Mouse (Mus musculus): Measurements from ENCODE around the gene Flad1.
"Not testable (repeated sequence)": the region's sequence is repeated elsewhere in the genome, so short reads cannot be mapped to it uniquely, and the experiment has no call there.

Flad1 gene

DNA sequence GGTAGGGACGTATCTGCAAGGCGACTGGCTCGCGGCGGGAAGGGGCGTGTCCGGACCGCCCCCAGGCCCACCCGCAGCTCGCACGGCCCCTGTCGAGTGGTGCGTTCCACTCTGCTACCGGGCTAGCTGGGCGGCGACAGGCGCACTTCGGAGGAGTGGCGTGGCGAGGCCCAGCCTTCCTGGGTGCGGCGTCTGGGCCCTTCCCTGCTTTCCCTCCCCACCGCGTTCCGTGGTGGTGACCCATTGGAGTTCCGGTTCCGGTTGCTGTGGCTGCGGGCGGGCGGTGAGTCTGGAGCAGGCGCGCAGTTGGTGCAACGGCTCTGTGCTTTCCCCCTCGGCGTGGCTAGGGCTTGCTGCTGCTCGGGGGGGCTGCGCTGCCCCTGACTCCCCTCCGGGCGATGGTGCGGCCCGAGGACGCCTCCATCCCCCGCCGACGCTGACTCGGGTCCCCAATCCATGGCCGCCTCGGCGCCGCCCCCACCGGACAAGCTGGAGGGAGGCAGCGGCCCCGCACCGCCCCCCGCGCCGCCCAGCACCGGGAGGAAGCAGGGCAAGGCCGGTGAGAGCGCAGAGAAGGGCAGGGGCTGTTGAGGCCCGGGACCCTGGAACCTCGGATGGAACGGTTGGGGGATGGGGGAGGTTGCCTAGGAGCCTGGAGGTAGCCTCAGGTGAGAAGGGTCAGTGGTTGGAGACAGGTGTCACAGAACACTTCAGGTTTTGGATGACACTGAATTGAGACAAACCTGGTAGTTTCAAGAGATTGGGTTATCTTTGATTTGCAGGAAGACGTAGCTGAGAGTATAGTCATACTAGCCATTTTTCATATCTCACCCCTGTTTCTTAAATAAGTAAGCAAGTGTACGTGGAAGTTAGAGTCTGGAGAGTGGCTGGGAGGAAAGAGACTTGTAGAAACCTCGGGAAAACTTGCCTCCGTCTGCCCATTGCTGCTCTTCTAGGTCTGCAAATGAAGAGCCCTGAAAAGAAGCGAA is 18.8 kb upstream of the Flad1 start, which contains the start of gene Pygo2:
Pygo2 (plus strand) TSS at position 44 of the 989 bp plus-strand sequence.
- intact Hi-C loops (cut with DNase I), result no loop called here

DNA sequence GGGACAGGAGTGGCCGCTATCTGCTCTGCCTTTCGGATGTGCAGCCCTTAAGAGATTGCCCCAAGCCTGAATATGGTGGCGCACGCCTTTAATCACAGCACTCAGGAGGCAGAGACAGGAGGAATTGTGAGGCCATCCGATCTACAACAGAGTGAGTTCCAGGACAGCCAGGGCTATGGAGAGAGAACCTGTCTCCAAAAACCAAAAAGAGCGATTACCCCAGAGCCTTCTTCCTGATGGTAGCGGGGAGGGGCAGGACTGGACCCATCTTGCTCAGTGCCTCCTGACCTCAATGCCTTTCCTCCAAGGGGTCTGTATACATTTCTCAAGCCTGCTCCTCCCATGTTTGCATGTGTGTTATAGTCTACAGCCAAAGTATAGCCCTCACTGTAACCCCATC is 17.4 kb upstream of the Flad1 start:
- intact Hi-C loops (cut with DNase I), result not testable (repeated sequence)

DNA sequence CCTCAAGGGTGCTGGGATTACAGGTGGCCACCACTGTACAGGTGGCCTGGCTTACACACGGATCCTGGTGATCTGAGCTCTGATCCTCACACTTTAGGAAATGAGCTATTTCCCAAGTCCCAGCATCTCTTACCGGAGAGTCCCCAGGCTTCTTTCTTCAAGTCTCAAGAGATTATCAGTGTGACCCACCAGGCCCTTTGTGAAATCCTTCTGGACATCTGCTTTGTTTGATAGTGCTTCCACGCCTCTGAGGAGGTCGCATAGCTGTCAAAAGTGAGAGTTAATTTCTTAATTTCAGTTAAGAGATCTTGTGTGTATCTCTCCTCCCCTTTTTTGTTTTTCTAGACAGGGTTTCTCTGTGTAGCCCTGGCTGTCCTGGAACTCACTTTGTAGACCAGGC is 14.2 kb upstream of the Flad1 start:
- intact Hi-C loops (cut with DNase I), result no loop called here

DNA sequence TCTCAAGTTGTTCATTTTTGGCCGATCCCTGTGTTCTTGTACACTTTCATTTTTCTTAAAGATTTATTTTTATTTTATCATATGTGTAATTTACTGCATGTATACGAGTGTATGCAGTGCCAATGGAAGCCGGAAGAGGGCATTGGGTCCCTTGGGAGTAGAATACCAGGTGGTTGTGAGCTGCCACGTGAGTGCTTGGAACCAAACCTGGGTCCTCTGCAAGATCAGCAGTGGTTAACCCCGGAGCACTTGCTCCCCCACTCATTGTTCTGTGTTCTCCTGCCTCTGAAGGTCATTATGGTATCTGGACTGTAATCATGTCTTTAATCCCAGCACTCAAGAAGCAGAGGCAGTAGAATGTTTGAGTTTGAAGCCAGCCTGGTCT is 13.5 kb upstream of the Flad1 start:
- intact Hi-C loops (cut with DNase I), result no loop called here

DNA sequence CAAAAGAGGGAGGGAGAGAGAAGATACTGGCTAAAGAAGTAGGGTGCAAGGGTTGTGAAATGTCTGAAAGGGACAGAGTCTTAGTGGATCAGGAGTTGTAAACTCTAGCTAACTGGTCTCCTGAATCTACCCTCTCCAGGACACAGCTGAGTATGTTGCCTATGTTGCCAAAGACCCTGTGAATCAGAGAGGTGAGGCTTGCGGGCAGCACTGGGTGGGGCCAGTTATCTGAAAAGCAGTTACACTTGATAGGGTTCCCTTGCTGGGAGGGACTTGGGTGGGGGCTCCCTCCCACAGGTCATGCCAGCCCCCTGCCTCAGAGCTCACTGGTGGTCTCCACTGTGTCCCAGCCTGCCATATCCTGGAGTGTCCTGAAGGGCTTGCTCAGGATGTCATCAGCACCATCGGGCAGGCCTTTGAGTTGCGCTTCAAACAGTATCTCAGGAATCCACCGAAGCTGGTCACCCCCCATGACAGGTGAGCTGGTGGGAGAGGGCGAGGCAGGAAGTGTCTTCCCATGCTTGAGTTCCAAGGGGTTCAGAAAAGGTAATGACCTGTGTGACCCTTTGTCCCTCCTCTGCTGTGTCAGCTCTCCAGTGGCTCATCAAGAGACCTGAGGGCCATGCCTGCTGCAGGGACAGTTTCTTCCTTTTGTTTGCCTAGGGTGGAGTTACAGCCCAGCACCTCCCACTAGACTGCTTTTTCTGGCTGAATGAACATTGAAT is 12.9 kb upstream of the Flad1 start:
- intact Hi-C loops (cut with DNase I), result no loop called here

DNA sequence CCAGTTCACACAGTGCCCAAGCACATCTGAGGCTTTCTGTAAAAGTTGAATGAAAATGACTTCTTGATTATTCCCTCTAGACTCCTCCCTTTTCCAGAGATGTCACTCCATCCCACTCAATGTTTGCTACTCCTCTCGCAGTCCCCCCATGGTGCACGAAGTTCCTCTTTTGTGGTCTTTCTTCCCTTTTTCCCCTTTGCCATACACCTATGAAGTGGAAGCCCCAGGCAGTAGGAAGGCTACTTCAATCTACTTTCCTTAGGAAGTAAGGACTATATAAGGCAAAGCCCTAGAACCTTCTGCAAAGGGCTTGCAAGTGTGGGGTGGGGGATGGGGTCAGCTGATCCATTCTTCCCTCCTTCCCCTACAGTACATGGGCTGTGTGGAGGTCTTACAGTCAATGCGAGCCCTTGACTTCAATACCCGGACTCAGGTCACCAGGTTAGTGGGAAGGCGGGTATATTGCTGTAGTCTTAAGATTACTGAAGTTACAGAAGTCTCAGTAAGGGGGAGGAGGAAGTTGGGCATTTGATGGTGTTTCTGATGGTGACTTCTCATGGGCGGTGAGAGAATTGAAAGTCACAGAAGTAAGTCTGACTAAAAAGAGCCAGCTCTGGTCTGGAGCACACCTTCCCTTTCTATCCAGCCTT is 11.0 kb upstream of the Flad1 start:
- intact Hi-C loops (cut with DNase I), result no loop called here

DNA sequence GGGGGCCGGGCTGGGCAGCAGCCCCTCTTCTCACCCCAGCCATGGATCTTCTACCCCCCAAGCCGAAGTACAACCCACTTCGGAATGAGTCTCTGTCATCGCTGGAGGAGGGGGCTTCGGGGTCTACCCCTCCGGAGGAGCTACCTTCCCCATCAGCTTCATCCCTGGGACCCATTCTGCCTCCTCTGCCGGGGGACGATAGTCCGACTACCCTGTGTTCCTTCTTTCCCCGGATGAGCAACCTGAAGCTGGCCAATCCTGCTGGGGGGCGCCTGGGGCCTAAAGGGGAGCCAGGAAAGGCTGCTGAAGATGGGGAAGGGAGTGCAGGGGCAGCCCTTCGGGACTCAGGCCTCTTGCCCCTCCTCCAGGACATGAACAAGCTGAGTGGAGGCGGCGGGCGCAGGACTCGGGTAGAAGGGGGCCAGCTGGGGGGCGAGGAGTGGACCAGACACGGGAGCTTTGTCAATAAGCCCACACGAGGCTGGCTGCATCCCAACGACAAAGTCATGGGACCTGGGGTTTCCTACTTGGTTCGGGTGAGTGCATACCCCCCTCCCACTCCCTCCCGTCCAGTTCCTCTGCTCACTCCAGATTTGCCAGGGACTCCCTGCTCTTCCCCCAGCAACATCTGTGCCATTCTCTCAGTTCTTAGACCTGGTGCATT is 10.3 kb upstream of the Flad1 start:
- intact Hi-C loops (cut with DNase I), result no loop called here

DNA sequence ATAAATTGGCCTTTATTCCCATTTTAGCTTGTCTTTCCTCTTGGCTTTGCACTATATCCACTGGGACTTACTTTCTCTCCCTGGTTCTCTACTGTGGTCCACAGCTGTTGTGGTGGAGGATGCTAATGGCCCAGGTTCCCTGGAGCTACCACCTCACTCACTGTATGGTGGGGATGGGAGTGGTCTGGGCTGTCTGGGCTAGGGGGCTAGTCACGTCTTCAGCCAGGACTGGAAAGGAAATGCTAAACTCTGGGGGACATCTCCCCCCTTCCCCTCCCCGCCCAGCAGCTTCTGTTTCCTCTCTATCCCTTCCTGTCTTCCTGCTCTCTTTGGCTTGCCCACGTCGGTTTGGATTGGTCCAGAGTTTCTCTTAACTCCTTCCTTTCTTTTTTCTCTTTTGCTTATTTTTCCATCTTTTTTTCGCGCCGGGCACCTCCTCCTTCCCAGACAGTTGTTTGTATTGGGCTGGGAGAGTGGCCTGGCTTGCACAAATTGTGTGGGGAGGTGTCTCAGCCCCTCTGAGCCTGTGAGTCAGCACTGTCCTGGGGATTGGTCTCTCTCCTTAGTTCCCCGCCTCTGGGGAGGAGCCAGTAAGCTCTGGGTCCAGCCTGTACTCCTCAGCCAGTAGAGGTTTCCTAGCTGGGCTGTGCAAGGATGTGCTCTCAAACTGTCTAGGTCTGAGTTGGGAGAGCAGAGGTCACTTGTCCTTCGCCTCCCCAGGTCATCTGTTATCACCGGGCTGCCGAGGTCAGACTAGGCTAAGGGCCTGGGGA is 9.5 kb upstream of the Flad1 start:
- intact Hi-C loops (cut with DNase I), result no loop called here

DNA sequence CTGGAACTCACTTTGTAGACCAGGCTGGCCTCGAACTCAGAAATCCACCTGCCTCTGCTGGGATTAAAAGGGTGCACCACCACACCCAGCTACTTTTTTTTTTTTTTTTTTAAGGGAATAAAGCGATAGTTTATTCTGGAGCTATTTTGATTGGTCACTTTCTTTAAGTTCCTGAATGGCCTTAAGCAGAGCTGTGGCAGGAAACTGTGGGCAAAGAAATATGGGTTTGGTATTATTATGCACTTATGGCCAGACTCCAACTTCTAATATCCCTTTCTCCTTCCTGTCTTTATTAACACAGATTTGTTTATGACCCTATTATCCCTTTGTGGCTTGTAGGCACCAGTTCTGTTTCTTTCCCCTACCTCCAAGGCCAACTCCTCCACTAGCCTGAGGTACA is 8.8 kb upstream of the Flad1 start:
- intact Hi-C loops (cut with DNase I), result no loop called here

DNA sequence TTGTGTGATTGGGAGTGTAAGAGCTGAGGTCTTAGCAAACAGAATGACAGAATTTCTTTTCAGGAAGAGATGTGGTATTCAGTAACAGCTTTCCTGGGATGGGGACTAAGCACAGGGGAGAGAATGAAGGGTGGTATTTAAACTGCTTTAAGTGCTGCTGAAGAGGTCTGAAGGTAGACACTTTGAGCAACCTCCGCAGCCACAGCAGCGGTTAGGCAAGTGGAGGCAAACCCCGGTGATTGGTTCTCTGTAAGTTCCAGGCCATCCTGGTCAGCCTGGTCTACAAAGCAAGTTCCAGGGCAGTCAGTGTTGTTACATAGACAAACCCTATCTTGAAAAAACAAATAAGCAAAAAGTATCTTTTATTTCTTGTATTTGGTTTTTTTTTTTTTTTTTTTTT is 8.3 kb upstream of the Flad1 start:
- intact Hi-C loops (cut with DNase I), result no loop called here

DNA sequence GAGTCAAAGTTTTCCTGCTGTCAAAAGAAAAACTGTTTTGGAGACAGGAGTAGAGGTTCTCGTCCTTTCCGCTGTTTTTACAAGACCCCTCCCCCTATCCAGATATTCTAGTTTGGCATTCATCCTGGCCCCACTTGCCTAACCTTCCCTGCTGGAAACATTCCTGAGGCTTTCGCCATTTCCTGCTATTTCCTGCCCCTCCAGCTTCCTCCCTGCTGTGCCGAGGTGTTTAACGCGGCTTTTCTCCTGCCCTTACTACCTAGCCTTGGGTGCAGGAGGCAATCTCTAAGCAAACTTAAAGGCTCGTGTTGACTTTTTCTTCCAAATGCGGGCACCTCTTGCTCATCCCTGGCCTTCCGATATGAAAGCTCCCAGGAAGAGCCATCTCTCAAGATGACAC is 7.9 kb upstream of the Flad1 start:
- intact Hi-C loops (cut with DNase I), result no loop called here

DNA sequence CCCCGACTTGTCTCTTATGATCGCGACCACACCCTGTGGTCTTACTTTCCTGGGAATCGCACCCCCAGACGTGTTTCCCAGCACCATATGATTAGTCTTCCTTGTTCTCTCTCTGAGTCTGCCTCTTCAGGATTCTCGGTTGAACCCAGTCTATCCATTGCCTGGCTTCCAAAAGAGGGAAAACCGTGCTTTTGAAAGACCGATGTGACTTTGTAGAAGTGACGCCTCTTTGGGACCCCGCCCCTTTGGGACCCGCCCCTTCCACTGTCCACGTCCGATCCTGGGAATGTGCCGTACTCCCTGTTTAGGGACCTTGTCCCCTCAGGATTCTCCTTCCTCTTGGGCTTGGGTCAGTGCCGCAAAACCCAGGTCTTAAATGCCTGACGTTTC is 7.2 kb upstream of the Flad1 start:
- intact Hi-C loops (cut with DNase I), result no loop called here

DNA sequence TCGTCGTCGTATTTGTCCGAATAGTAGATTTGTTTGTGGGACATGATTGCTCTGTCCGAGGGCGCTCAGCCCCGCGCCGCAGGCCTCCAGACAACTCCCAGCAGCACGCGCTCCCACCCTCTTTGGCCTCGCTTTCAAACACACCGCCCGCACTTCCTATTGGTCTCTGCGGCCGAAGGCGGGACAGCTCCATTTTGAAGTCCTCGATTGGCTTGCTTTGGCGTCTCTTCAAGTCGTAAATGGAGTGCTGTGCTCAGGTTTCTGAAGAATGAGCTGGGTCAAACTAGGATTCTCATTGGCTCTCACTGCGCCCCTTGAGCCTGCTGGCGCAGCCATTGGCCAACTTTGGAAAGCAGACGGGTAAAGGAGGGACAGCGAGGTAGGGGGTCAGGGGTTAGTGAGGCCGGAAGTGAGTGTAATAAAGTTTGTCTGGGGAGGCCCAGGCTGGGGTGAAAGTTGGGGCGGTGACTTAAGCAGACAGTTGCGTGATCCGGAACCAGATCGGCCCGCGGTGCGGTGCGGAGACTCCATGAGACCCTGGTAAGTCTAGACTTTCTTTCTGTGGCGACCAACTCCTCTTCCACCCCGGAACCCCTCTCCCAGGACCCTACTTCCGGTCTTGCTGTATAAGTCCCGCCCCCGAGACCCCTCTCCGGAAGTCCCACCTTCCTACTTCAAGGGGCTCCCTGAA is 6.6 kb upstream of the Flad1 start, which contains the start of the genes Cks1b and Shc1:
Cks1b (minus strand) TSS at position 214 of the 691 bp plus-strand sequence.
Shc1 (plus strand) TSS at position 274 of the 691 bp plus-strand sequence.
- intact Hi-C loops (cut with DNase I), result no loop called here

DNA sequence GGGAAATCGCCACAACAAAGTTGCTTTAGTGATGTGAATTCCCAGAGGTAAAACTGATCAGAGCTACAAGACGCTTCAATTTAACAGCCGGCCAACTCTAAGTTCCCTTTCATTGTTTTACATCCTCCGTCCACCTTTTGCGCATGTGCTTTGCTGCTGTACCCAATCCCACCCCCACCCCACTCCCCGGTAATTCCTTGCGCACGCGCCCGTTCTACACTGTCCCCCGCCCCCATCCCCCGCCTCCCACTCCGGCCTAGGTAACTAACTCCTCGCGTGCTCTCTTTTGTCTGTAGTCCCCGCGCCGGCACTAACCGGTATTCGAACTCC is 6.1 kb upstream of the Flad1 start:
- intact Hi-C loops (cut with DNase I), result no loop called here

DNA sequence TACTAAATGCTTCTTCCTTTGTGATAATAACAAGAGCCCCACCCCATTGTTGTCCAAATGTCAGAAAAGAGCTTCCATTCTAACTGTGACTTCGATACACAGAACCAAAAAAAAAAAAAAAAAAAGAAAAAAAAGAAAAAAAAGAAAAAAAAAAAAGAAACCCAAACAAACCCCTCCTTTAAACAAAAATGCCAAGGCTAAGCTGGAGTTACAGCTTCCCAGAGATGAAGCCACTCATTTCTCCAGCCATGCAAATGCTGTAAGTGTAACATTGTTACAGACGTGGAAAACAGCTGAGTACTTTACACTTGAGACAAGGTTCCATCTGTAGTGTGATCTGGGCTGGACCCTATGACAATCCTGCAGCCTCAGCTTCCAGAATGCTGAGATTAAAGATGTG is 5.5 kb upstream of the Flad1 start:
- intact Hi-C loops (cut with DNase I), result no loop called here

DNA sequence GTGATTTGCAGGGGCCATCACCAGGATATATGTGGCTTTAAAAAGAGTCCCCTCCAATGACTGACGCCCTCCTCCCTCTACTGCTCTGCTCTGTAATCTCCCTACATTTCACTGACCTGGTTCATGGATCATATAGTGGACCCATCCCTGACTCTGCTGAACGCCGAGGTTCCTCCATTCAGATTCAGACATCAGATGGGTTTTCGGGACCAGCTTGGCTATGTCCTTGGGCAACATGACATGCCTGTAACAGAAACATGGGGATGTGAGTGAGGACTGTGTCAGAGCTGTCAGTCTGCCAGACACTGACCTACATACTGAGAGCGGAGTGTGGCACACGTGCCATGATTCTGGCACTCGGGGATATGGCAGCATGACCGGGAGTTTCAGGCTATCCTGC is 4.5 kb upstream of the Flad1 start:
- intact Hi-C loops (cut with DNase I), result no loop called here

DNA sequence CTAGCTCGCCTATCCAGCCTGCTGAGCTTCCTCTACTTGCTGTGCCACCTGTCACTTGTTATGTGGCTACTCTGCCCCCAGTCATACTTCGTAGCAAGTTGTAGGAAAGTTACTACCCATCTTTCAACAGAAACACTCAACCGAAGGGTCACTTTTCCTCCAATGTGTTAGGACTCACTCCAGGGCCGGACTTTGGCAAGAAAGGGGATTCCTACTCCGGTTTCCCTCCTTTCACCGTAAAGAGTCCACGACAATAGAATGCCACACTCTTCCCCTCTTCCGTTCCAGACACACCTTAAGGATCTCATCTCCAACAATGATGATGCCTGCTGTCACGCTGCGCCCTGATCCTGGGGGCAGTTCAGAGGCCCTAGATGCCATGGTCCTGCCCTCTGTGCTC is 806 bp downstream of the Flad1 start:
- intact Hi-C loops (cut with DNase I), result no loop called here

DNA sequence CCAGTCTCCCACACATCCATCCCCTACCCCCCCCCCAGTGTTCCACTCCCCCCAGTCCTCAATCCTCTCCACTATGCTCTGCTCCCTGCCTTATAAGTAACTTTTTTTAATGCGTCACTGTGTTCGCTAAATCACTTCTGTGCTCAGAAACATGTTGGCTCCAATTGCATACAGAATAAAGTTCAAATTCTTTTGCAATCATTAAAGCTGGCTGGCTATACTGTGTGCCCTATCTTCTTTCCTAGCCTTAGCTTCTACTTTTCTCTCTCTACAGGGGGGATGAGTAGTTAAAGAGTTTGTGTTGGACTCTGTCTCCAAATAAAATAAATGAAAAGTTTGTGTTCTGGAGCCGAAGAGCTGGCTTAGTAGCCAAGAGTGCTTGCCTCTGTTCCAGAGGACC is 2.0 kb downstream of the Flad1 start:
- intact Hi-C loops (cut with DNase I), result no loop called here

DNA sequence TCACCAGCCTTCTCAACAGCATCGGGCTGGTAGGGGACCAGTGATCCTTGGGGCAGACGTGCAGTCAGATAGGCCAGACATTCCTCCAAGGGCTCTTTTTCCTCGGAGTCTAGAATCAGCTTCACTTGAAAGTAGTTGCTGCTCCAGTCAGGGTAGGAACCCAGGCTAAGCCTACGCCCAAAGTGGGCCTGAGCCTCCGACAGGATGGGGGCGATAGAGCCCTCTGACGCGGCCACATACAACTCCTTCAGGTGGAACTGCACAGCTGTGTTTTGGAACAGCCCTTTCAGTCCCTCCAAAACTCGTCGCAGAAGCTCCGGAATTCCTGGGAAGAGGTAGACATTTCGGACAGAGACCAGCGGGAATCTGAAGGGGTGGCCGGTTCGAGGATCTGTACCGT is 3.2 kb downstream of the Flad1 start:
- intact Hi-C loops (cut with DNase I), result no loop called here

DNA sequence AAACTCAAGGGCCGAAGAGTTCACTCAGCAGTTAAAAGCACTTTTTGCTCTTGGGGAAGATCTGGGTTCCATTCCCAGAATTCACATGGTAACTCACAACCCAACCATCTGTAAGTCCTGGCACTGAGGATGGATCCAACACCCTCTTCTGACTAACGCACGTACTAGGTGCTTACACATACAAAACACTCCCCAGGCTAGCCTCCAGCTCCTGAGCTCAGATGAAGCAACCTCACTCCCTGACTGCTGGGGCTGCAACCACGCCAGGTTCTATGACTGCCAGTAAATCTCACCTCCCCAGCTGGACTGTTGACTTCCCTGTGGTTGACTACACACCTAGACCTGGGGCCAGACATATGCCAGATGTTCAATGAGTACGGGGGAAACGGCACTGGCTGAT is 4.8 kb downstream of the Flad1 start:
- intact Hi-C loops (cut with DNase I), result no loop called here

Data from adrenal gland (tissue).